Mouse (Mus musculus) intestine, embryonic 16.5 days (tissue): ENCODE results near the gene S100a9. TPM values are rescaled to one million over a fixed set of nuclear protein-coding genes. Genes with fewer than 3 reads are reported as not detected.

ENCODE experiments used
- ATAC-seq: fragments of 200-750 bp; cut with Nextera tagmentation; 2 replicates; pipeline ENCODE4 v1.8.0; 2017; ENCODE audit warnings: moderate TSS enrichment, moderate library complexity
- H3K27ac ChIP-seq: fragments of 300-500 bp; sonication (generic); 2 replicates; pipeline ENCODE4 v1.5.1; 2014; ENCODE audit warnings: mild to moderate bottlenecking, low read length
- H3K27me3 ChIP-seq: fragments of 300-500 bp; sonication (generic); replicated peaks from 2 replicates; pipeline ENCODE4 v1.6.1; 2014; ENCODE audit warnings: low read length, control low read depth, mixed read lengths; ENCODE audit not compliant: control insufficient read depth, insufficient read depth
- H3K36me3 ChIP-seq: fragments of 300-500 bp; sonication (generic); 2 replicates; pipeline ENCODE4 v1.6.1; 2014; ENCODE audit warnings: low read length, control low read depth; ENCODE audit not compliant: control insufficient read depth, insufficient read depth
- H3K4me1 ChIP-seq: fragments of 300-500 bp; sonication (generic); 2 replicates; pipeline ENCODE4 v1.6.1; 2014; ENCODE audit warnings: low read length, control low read depth, mixed read lengths; ENCODE audit not compliant: control insufficient read depth, insufficient read depth
- H3K4me2 ChIP-seq: fragments of 300-500 bp; sonication (generic); 2 replicates; pipeline ENCODE4 v1.6.1; 2014; ENCODE audit warnings: low read depth, low read length, control low read depth
- H3K4me3 ChIP-seq: fragments of 300-500 bp; sonication (generic); 2 replicates; pipeline ENCODE4 v1.5.1; 2014; ENCODE audit warnings: mild to moderate bottlenecking, low read length
- H3K9ac ChIP-seq: fragments of 300-500 bp; sonication (generic); 2 replicates; pipeline ENCODE4 v1.6.1; 2014; ENCODE audit warnings: low read depth, low read length
- H3K9me3 ChIP-seq: fragments of 300-500 bp; sonication (generic); 2 replicates; pipeline ENCODE4 v1.6.1; 2016; ENCODE audit warnings: low read length, control low read depth; ENCODE audit not compliant: control insufficient read depth
- WGBS: fragments of 180-500 bp; shearing (Covaris S2); extraction: QIAGEN DNeasy Blood & Tissue Kit; methylation state at CpG from one replicate; pipeline ENCODE4 v1.1.7; 2014; 5-methylcytosine and 5-hydroxymethylcytosine counted together
- polyA plus RNA-seq: library from polyadenylated mRNA; unstranded; fragments of >200 nt; fragmentation: Nextera tagmentation; extraction: Ambion mirVana; gene quantifications from 2 replicates; pipeline ENCODE4 v1.2.1, GENCODE M21; 2015

Gene S100a9
- polyA plus RNA-seq, 1 experiment from 2014 or later, result 27.1 TPM

DNA sequence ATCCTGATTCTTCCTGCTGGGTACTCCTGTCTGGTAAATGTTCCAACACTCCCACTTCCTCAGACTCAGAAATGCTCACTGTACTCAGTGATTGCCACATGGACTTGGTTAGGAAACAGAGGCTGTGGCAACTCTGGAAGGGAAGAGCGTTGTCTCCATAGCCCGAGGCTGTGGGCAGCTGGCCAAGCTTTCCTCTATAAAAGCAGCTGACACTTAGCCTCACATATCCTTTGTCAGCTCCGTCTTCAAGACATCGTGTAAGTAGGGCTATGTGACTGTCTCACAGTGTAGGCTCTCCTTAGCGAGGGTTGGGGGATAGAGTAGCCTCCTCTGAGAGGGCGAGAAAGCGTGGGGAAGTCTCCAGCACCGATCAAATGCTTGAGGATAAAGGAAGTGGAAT lies 26.7 kb downstream of the S100a9 start, which contains the start of gene S100a8:
Gene S100a8, plus strand, starts transcription at position 133 of the 400 bp plus-strand sequence.
- Histone ChIP-seq H3K4me3 (no peak within 1 kb of the TSS), H3K36me3 (no peaks in the 10 kb centered on the region), H3K4me2 (no peak within 1 kb of the TSS), H3K9me3 (no peaks in the 10 kb centered on the region), H3K27me3 (no peaks in the 10 kb centered on the region), H3K4me1 (no peaks in the 10 kb centered on the region), H3K27ac (no peak within 1 kb of the TSS), H3K9ac (no peak within 1 kb of the TSS)
- ATAC-seq, result no peak
- WGBS, result 63% methylated on average over 8 of the region's 8 CpGs

DNA sequence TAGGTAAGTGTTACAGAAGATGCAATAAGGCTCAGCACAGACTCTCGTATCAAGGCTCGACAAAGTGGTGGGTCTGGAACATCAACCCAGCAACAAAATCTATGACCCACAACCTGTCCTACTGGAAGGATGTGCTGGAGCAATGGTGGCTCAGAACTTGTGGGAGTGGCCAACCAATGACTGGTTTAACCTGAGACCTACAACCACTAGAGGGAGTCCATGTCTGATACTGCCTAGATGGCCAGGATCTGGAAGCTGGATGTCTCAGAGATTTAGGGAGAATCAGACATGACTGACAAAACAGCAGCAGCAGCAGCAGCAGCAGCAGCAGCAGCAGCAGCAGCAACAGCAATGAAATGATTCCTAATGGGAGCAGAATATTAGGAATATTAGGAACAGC lies 31.3 kb downstream of the S100a9 start:
- Histone ChIP-seq H3K36me3 (no peaks in the 10 kb centered on the region), H3K9me3 (no peaks in the 10 kb centered on the region), H3K4me1 (no peaks in the 10 kb centered on the region), H3K4me3 (no peak overlapping the region), H3K27me3 (no peaks in the 10 kb centered on the region), H3K27ac (no peak overlapping the region), H3K4me2 (no peak overlapping the region), H3K9ac (no peak overlapping the region)
- ATAC-seq, result no peak
- 81% methylated on average over 2 of the region's 2 CpGs for whole genome bisulfite sequencing

GRCm38 (mm10) chr3:90659364-90660044 lies 36.0 kb downstream of the S100a9 start:
- ATAC-seq, result no peak

GRCm38 (mm10) chr3:90657405-90657804 lies 38.1 kb downstream of the S100a9 start:
- 69% methylated on average over 4 of the region's 4 CpGs for WGBS
- Histone ChIP-seq H3K27me3 (no peaks in the 10 kb centered on the region; the same call in 1 of the 2 replicates), H3K4me2 (no peak overlapping the region), H3K36me3 (no peaks in the 10 kb centered on the region), H3K4me1 (no peaks in the 10 kb centered on the region), H3K4me3 (no peak overlapping the region), H3K27ac (no peak overlapping the region), H3K9me3 (no peaks in the 10 kb centered on the region), H3K9ac (no peak overlapping the region)
- no peak for ATAC-seq

More at GRCm38 (mm10) chr3:90659364-90660044, 36.0 kb downstream of the S100a9 start:
- Histone ChIP-seq H3K27me3 (no peaks in the 10 kb centered on the region), H3K9me3 (no peaks in the 10 kb centered on the region), H3K4me3 (no peak overlapping the region), H3K4me1 (no peaks in the 10 kb centered on the region), H3K36me3 (no peaks in the 10 kb centered on the region), H3K27ac (no peak overlapping the region), H3K4me2 (no peak overlapping the region), H3K9ac (no peak overlapping the region)

DNA sequence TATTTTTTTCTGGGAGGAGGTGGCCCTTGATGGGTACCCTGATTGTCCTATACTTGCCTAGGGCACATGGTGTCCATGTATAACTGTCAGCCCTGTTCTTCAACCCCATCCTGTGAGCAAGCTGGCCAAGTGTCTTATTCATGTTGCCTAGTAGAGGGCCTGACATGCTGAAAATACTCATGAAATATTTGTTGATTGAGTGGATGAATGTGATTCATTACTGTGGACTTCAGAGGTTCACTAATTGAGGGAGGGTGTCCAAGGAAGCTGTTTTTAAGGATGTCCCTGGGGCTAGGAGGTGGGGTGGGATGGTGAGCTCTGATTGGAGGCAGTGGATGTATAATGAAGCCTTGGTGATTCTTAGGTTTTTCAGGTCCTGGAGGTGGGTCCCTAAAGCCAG lies 41.8 kb downstream of the S100a9 start, which contains the start of gene S100a7a:
Gene S100a7a, plus strand, starts transcription at position 301 of the 400 bp plus-strand sequence.
- H3K27ac ChIP-seq, result no peak within 1 kb of the TSS
- H3K36me3 ChIP-seq, result no peaks in the 10 kb centered on the region
- no peaks in the 10 kb centered on the region; the same call in 1 of the 2 replicates for H3K27me3 ChIP-seq
- no peak for ATAC-seq
- no peaks in the 10 kb centered on the region for H3K4me1 ChIP-seq
- H3K9me3 ChIP-seq, result no peaks in the 10 kb centered on the region
- H3K9ac ChIP-seq, result no peak within 1 kb of the TSS
- H3K4me3 ChIP-seq, result no peak within 1 kb of the TSS
- no peak within 1 kb of the TSS for H3K4me2 ChIP-seq

- H3K4me2 ChIP-seq, result no peak overlapping the region
- H3K27me3 ChIP-seq, result no peaks in the 10 kb centered on the region; the same call in 1 of the 2 replicates
- H3K9ac ChIP-seq, result no peak overlapping the region
- WGBS, result 36% methylated on average over 5 of the region's 5 CpGs
- peak; percentile 78 for ATAC-seq
- no peaks in the 10 kb centered on the region for H3K9me3 ChIP-seq
- no peaks in the 10 kb centered on the region for H3K4me1 ChIP-seq
- no peaks in the 10 kb centered on the region for H3K36me3 ChIP-seq
- no peak overlapping the region for H3K4me3 ChIP-seq
- H3K27ac ChIP-seq, result no peak overlapping the region
These were observed 42.5 kb downstream of the S100a9 start for GRCm38 (mm10) chr3:90652878-90653508.

DNA sequence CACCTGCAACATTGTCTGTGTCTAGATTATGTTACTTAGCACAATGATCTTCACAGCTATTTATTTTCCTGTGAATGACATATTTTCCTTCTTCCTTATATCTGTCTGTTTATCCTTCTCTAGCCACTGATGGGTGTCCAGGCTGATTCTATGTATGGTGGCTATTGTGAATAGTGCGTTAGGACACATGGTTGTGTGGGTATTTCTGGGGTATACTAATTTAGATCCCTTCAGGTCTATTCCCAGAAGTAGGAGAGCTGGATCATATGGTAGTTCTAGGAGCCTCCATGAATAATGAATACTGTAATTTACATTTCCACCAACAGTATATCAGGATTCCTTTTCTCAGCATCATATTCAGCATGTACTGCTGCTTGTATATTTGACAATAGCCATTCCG lies 45.7 kb downstream of the S100a9 start:
- no peaks in the 10 kb centered on the region; the same call in 1 of the 2 replicates for H3K27me3 ChIP-seq
- no peaks in the 10 kb centered on the region for H3K9me3 ChIP-seq
- 90% methylated on average over 2 of the region's 2 CpGs for WGBS
- no peak overlapping the region for H3K9ac ChIP-seq
- no peaks in the 10 kb centered on the region for H3K4me1 ChIP-seq
- ATAC-seq, result no peak
- H3K4me2 ChIP-seq, result no peak overlapping the region
- no peak overlapping the region for H3K4me3 ChIP-seq
- H3K27ac ChIP-seq, result no peak overlapping the region
- no peaks in the 10 kb centered on the region for H3K36me3 ChIP-seq

GRCm38 (mm10) chr3:90648981-90649380 lies 46.5 kb downstream of the S100a9 start:
- Histone ChIP-seq H3K4me2 (no peak overlapping the region), H3K36me3 (no peaks in the 10 kb centered on the region), H3K9me3 (no peaks in the 10 kb centered on the region), H3K4me3 (no peak overlapping the region), H3K9ac (no peak overlapping the region), H3K27ac (no peak overlapping the region), H3K4me1 (no peaks in the 10 kb centered on the region), H3K27me3 (no peaks in the 10 kb centered on the region; the same call in 1 of the 2 replicates)
- ATAC-seq, result no peak

DNA sequence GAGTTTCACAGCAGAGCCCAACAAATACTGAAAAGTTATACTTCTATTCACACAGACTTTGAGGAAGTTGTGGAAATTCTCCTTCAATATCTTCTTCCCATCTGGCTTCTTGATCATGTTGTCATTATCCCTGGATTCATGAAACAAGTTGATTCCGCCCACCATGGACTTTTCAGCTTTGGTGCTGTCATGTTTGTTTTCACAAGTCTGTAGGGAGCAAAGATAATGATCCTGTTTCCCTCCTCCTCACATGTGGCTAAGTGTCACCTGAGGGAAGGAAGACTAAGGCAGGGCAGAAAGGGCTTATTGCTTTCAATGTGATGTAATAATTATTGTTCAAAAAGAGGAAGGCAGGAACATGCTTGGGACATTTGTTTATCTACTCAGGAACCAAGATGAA lies 48.2 kb downstream of the S100a9 start:
- H3K4me2 ChIP-seq, result no peak overlapping the region
- no peaks in the 10 kb centered on the region for H3K9me3 ChIP-seq
- ATAC-seq, result no peak
- H3K27me3 ChIP-seq, result no peaks in the 10 kb centered on the region
- H3K4me1 ChIP-seq, result no peaks in the 10 kb centered on the region
- H3K4me3 ChIP-seq, result no peak overlapping the region
- H3K9ac ChIP-seq, result no peak overlapping the region
- 81% methylated on average over 1 of the region's 1 CpGs for WGBS
- H3K36me3 ChIP-seq, result no peaks in the 10 kb centered on the region
- H3K27ac ChIP-seq, result no peak overlapping the region
